Mouse (Mus musculus) v-Abl transformed pro-B cells (cell line): ENCODE data around the gene Flad1.

Experiments
- in situ Hi-C, 2 experiments: fragments of 400-800 bp; cut with MboI; formaldehyde crosslinking; loops; one replicate each; pipeline ENCODE4 v1.15.1; 2025; ENCODE audit not compliant: unreplicated experiment in 2 of 2

Flad1 gene

DNA sequence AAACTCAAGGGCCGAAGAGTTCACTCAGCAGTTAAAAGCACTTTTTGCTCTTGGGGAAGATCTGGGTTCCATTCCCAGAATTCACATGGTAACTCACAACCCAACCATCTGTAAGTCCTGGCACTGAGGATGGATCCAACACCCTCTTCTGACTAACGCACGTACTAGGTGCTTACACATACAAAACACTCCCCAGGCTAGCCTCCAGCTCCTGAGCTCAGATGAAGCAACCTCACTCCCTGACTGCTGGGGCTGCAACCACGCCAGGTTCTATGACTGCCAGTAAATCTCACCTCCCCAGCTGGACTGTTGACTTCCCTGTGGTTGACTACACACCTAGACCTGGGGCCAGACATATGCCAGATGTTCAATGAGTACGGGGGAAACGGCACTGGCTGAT lies 4.8 kb downstream of the Flad1 start:
- in situ Hi-C loops: no loop called here

GRCm38 (mm10) chr3:89402693-89403092 lies 9.0 kb downstream of the Flad1 start, which contains the start of gene Lenep:
Gene Lenep, minus strand, starts transcription at chr3:89402793.
- in situ Hi-C loops: loop anchor here in 1 of 2 experiments (5.0 kb wide), 1 partner anchor 35 kb away; the partner anchor contains the start of gene Pbxip1

- in situ Hi-C loops: loop anchor here in 1 of 2 experiments (5.0 kb wide), 1 partner anchor 36 kb away; the partner anchor contains the start of gene Pbxip1
Measured at GRCm38 (mm10) chr3:89401329-89401728, 10.3 kb downstream of the Flad1 start.

GRCm38 (mm10) chr3:89396654-89397005 lies 15.0 kb downstream of the Flad1 start:
- in situ Hi-C loops: loop anchor here in 1 of 2 experiments (5.0 kb wide), 1 partner anchor 61 kb away; no protein-coding TSS in a partner anchor

- in situ Hi-C loops: loop anchor here in 1 of 2 experiments (5.0 kb wide), 1 partner anchor 61 kb away; no protein-coding TSS in a partner anchor
Measured at GRCm38 (mm10) chr3:89395806-89396653, 15.6 kb downstream of the Flad1 start.

DNA sequence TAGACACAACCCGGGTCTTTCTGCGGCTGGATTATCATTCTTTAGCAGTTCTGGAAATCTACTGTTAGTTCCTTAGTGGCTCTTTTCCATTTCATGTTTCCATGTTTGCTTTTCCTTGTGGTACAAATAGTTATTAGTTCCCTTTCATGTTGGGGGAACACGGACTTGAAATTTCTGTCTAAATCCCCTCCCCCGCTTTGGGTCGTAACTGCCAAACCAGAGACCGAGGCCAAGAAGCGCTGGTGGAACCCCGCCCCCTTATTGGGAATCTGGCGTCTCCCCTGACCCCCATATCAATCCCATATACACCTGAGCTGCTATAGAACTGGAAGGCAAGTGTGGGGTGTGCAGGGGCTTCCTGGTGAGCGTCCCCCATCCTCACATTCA lies 16.3 kb downstream of the Flad1 start:
- in situ Hi-C loops: loop anchor here in 1 of 2 experiments (5.0 kb wide), 1 partner anchor 62 kb away; no protein-coding TSS in a partner anchor

GRCm38 (mm10) chr3:89394894-89395256 lies 16.8 kb downstream of the Flad1 start:
- in situ Hi-C loops: loop anchor here in 1 of 2 experiments (5.0 kb wide), 1 partner anchor 62 kb away; no protein-coding TSS in a partner anchor

- in situ Hi-C loops: no loop called here
Measured at GRCm38 (mm10) chr3:89394006-89394893, 17.4 kb downstream of the Flad1 start, which contains the start of gene Zbtb7b. Gene Zbtb7b, minus strand, starts transcription at chr3:89394776.

- in situ Hi-C loops: no loop called here
Measured at GRCm38 (mm10) chr3:89393605-89394004, 18.1 kb downstream of the Flad1 start.

- in situ Hi-C loops: no loop called here
Measured at GRCm38 (mm10) chr3:89392871-89393311, 18.8 kb downstream of the Flad1 start.

DNA sequence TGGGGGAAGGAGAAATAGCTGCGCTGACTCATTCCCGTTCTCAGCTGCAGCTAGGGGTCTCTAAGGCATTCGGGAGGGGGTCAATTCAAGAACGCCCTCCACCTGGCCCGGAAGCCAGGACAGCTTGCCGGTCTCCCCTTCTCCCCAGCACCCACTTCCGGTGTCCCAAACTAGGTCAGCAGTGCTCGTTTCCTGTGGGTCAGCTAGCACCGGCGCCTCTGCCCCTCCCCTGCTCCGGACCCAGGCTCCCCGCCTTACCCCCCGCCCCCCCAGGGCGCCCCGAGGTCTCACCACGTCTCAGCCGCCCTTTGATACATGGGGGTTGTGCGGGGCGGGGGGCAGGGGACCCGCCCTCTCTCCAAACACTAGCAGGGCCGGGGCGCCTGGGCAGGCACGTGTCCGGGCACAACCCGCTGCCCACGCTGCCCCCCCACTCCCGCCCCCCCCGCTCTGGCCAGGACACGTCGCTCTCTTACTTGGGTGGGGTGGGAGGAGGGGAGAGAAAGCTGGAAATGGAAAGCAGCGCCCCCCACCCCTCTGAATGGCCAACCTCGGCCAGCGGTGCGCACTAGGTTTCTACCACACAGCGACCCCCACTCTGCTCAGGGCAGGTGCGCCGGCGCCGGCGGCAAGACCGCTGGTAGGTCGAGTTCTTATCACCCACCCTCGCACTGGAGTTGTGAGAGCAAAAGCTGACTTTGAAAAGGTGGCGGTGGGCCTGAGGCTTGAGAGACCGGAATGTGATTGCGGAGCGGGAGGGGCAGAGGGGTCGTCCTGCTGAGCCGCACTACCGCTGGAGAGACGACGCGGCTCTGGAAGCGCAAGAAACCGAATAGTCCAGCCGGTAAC lies 19.8 kb downstream of the Flad1 start:
- in situ Hi-C loops: no loop called here

- in situ Hi-C loops: no loop called here
Measured at GRCm38 (mm10) chr3:89390699-89391662, 20.7 kb downstream of the Flad1 start.

DNA sequence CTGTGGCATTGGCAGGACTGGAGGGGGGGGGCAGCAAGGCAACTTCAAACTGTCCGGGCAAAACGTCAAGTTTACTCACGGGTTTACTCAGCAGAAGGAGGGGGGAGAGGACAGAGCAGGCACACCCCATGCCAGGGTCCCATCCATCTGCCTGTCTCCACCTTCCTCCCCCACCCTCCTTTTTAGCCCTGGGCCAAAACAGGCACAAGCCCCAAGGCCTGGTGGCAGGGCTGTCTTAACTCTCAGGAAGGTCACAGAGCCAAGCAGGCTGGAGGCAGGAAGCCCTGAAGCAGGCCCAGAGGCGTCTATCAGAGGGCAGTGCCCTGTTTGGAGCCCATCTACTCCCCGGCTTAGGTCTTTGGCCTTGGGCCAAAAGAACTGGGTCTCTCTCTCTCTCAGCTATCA lies 21.6 kb downstream of the Flad1 start:
- in situ Hi-C loops: no loop called here

- in situ Hi-C loops: no loop called here
Measured at GRCm38 (mm10) chr3:89388901-89389740, 22.5 kb downstream of the Flad1 start.

DNA sequence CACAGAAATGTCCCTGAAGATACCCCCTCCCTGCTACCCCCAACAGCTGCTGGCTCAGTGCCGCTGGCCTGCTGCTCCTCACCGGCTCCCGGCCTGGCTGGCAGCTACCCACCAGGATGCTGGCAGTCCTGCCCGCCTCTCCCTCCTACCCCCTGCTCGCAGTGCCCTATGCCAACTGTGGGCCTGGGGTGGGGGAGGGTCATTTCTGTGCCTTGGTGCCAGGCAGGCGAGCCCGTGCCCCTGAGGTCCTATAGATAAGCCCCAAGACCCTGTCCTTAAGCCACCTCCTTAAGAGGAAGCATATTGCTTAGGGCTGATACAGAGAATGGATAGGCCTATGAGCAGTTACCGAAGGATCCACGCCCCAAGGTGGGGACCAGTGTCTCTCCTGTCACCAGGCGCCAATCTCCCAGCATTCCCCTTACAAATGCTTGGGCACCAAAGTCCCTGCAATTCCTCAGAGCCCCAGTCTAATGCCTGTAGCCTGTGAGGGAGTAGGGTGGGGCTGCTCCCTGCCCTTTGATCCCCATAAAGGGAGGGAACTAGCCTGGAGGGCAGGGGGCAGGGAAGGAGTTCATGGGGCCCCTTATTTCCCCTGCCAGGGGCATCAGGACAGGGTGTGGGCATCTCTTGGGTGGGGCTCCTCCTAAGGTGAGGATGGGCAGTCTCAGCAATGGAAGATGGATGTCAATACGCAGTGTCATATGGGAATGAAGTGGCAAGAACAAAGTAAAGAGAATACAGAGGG lies 23.4 kb downstream of the Flad1 start:
- in situ Hi-C loops: no loop called here

- in situ Hi-C loops: no loop called here
Measured at GRCm38 (mm10) chr3:89387632-89388031, 24.0 kb downstream of the Flad1 start.
